Mouse (Mus musculus) gastrocnemius, postnatal 4 days (tissue): ENCODE data around the gene Atxn7l3b. TPM values are rescaled to one million over a fixed set of nuclear protein-coding genes. Genes with fewer than 3 reads are reported as not detected.
"Not testable (repeated sequence)": the region's sequence is repeated elsewhere in the genome, so short reads cannot be mapped to it uniquely, and the experiment has no call there.

Experiments
- DNase-seq, 2 experiments: peaks; one replicate each; pipeline ENCODE4 v3.0.0; 2021 to 2022; ENCODE audit warnings: low spot score in 2 of 2, mixed read lengths in 2 of 2
- long read RNA-seq, 2 experiments: library from polyadenylated mRNA; stranded (forward); transcript quantifications; one replicate each; pipeline ENCODE4 v2.0.0; 2021
- total RNA-seq, 2 experiments: library from RNA; stranded (reverse); gene quantifications; 2 replicates each; pipeline ENCODE4 v1.2.3; 2021

Gene Atxn7l3b
- total RNA-seq, result 10 to 100 TPM; 87.3 to 88.2 TPM
- long read RNA-seq, experiment 1, transcript Atxn7l3b-201 (1 exons, 3,566 nt), result major isoform, 128 of 128 reads
- long read RNA-seq, experiment 1, partial matches to known transcripts, result 0 of 128 reads
- long read RNA-seq, experiment 1, other reads (novel, unspliced or antisense), result 0 of 128 reads
- long read RNA-seq, experiment 2, transcript Atxn7l3b-201 (1 exons, 3,566 nt), result major isoform, 140 of 140 reads
- long read RNA-seq, experiment 2, partial matches to known transcripts, result 0 of 140 reads
- long read RNA-seq, experiment 2, other reads (novel, unspliced or antisense), result 0 of 140 reads

GRCm38 (mm10) chr10:112928452-112929221 lies at the start of gene Atxn7l3b:
TSS of gene Atxn7l3b (minus strand) at chr10:112929001.
- peak; percentile 93 to 97 for DNase-seq

GRCm38 (mm10) chr10:112977586-112977985 lies 48.8 kb upstream of the Atxn7l3b start:
- no peak for DNase-seq

- DNase-seq, result no peak
Measured at GRCm38 (mm10) chr10:112973286-112974026, 44.7 kb upstream of the Atxn7l3b start.

GRCm38 (mm10) chr10:112970002-112970589 lies 41.3 kb upstream of the Atxn7l3b start:
- DNase-seq, result no peak

- DNase-seq, result no peak
Measured at GRCm38 (mm10) chr10:112967578-112967977, 38.8 kb upstream of the Atxn7l3b start.

- not testable (repeated sequence) for DNase-seq
Measured at GRCm38 (mm10) chr10:112962216-112962615, 33.4 kb upstream of the Atxn7l3b start.

DNA sequence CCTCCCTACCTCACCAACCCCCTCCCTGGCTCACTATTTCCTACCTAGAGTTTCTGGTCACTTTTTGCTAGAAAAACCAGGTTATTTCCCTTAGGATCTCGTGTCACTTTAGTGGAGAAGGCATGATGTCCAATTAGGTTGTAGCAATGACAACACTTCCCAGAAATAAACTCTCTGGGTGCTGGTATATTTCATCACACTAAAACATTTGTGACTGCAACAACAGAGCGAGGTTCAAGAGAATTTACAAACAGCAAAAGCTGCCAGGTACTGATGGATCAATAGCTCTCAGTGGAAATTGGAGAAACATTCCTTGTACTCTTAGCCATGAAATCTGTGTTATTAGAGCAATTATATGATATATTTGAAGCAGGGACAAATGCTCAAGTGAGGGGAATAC lies 25.3 kb upstream of the Atxn7l3b start:
- DNase-seq, result no peak

DNA sequence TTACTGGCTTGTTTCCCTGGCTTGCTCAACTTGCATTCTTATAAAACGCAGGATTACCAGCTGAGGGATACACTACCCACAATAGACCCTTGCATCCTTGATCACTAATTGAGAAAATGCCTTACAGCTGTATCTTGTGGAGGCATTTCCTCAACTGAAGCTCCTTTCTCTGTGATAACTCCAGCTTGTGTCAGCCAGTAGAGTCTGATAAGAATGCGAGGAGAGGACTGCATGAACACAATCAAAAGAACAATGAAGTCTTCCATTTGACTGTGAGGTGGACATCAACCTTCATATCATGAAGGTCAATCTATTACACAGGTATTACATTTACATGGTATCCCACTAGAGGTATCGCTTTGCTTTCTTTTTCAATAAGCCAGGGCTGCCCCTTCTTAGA lies 19.7 kb upstream of the Atxn7l3b start:
- DNase-seq, result no peak

GRCm38 (mm10) chr10:112929222-112929615 lies 418 bp upstream of the Atxn7l3b start:
- DNase-seq, result no peak

DNA sequence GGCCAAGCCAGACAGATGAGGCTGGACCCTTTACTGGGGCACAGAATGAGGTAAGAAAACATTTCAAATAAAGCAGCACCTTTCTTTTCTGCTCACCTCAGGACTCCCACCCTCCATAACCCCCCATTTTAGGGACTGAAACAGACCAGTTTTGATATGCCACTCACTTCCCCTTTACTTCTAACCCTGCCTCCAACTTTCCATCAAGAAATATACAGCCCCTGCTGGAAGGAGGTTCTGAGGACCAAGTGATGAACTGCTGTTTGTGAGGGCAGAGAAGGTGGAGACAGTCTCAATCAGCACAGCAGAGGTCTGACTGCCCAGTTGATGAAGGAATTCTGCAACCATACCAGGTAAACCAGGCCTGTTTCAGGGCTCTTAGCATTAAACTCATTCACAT lies 1.8 kb downstream of the Atxn7l3b start:
- no peak for DNase-seq

GRCm38 (mm10) chr10:112926271-112926670 lies 2.5 kb downstream of the Atxn7l3b start:
- DNase-seq, result no peak

- DNase-seq, result no peak
Measured at GRCm38 (mm10) chr10:112916575-112917190, 12.1 kb downstream of the Atxn7l3b start.

GRCm38 (mm10) chr10:112900243-112900642 lies 28.6 kb downstream of the Atxn7l3b start:
- no peak for DNase-seq

- DNase-seq, result no peak
Measured at GRCm38 (mm10) chr10:112899796-112900195, 29.0 kb downstream of the Atxn7l3b start.

- no peak for DNase-seq
Measured at GRCm38 (mm10) chr10:112896636-112897035, 32.2 kb downstream of the Atxn7l3b start.

GRCm38 (mm10) chr10:112893622-112894252 lies 35.1 kb downstream of the Atxn7l3b start:
- no peak for DNase-seq

- no peak for DNase-seq
Measured at GRCm38 (mm10) chr10:112884064-112884463, 44.7 kb downstream of the Atxn7l3b start.

DNA sequence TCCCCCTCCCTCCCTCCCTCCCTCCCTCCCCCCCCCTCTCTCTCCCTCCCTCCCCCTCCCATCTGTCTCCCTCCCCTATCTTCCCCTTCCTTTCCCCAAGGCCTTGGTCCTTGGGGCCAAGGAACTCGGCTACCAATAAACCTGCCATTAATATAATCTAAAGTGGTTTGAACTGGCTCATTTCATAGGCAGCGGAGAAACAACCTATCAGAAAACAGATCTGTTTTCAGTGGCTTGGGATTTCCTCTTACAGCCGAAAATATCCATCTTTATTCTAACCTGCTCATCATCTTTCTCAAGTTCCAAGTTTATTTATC lies 45.2 kb downstream of the Atxn7l3b start:
- DNase-seq, result no peak

DNA sequence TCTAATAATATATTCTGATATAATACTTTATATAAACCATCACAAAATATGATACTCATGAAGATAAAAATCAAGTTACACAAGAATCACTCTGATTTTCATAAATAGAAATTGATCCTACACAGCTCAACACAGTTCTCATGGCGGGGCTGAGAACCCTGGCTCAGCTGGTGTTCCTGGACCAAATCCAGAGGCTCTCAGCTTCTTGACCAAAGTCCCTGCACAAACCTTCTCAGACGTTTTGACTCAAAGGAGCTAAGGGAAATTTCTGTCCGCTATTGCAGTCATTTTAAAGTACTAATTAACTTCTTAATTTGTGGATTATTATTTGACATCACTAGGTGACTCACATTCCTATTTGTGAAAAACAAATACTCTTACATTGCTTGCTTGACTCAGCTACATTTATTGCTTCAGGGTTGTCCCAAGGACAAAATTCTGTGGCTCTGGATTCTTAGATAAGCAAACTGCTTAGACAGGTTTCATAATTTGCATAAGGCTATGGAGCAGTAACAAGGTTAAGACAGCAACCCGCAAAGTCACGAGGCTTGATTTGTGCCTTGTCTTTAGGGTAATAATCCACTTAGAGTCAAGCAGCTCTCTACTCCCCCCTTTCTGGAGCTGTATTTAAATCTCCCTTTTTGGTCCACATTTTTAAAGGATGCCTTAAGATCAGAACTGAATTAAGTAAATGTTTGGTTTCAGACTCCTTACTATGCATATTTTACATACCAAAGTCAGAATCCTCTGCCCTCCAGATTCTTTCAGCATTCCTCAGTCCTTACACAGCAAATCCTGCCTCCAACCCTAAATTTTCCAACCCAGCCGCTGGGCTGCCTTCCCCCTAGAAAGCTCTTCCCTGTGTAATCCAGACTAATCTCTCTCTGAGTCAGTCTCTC lies 45.8 kb downstream of the Atxn7l3b start:
- no peak for DNase-seq

DNA sequence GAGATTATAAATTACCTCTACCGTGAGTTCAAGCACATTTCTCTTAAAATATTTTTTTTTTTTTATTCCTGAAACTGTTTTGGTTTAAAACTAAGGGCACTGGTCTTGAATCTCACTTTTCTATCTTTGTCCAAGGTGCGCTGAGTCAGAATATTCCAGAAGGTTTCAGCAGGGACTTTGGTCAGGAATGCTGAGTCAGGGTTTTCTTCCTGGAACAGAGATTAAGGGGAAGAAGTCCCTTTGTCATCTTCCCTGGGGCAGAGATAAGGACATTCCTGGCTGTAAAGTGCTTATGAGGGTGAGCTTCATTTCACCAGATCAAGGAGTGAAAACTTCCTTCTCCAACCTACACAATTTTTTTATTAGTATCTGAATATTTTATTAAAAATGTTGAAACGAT lies 46.7 kb downstream of the Atxn7l3b start:
- no peak for DNase-seq
